Mouse (Mus musculus): ENCODE measurements around the gene Nrxn2. TPM values are rescaled to one million over a fixed set of nuclear protein-coding genes. Genes with fewer than 3 reads are reported as not detected.

Nrxn2 gene
- polyA plus RNA-seq, 1 experiment = 0.01 TPM

DNA sequence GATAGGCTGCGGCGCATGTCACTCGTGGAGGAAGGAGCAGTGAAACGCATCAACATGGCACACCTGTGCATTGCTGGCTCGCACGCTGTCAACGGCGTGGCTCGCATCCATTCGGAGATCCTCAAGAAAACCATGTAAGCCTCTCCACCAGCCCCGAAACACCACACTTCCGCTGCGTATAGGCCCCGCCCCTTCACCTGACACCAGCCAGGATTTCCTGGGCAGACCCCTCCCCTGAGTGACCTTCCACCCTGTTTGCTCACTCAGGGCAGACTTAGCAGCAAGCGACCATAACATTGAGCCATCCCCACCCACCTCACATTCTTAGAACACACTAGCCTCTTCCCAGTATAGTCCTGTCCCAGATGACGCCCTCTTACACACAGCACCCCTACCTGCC is 28.7 kb upstream of the Nrxn2 start:
- Histone ChIP-seq H3K36me3 (ENCODE audit: control insufficient read depth, insufficient read depth) (no peaks in the 10 kb centered on the region), H3K4me3 (no peak overlapping the region), H3K4me2 (ENCODE audit: low read depth) (no peak overlapping the region), H3K79me2 (ENCODE audit: control insufficient read depth, insufficient read depth) (no peaks in the 10 kb centered on the region), H3K27me3 (ENCODE audit: control insufficient read depth, insufficient read depth, insufficient read length) (no peaks in the 10 kb centered on the region), H3ac (ENCODE audit: control insufficient read depth, insufficient read length) (no peak overlapping the region)
- TF ChIP-seq SRF (IDR thresholded peaks at IDR 0.05; ENCODE audit: control insufficient read depth, insufficient read length, low read depth) = no peak
- no peak for TF ChIP-seq E2F4 (IDR thresholded peaks at IDR 0.05; ENCODE audit: insufficient read depth)
- no peak for TF ChIP-seq MAX (IDR thresholded peaks at IDR 0.05; ENCODE audit: low read depth)
- TF ChIP-seq POLR2AphosphoS2 (IDR thresholded peaks at IDR 0.05; ENCODE audit: insufficient read length, low read depth) = no peak
- TF ChIP-seq TCF12 (IDR thresholded peaks at IDR 0.05; ENCODE audit: insufficient read depth, poor library complexity, severe bottlenecking) = no peak
- no peak for TF ChIP-seq TCF3 (IDR thresholded peaks at IDR 0.05; ENCODE audit: insufficient read length, low read depth)

DNA sequence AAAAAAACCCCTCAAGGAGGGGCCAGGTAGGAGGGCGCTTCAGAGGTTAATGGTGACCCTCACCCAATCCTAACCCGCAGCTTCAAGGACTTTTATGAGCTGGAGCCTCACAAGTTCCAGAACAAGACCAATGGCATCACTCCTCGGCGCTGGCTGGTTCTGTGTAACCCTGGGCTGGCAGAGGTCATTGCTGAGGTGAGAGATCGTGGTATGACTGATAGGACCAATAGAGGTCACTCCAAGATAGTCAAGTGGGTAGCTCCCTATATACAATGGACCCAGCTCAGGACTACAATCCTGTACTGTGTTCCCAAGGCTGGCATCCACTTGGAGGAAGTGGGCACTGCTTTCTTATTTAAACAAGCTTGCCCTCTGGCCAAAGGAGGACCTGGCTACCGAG is 28.3 kb upstream of the Nrxn2 start:
- no peaks in the 10 kb centered on the region for H3K36me3 ChIP-seq (ENCODE audit: control insufficient read depth, insufficient read depth)

DNA sequence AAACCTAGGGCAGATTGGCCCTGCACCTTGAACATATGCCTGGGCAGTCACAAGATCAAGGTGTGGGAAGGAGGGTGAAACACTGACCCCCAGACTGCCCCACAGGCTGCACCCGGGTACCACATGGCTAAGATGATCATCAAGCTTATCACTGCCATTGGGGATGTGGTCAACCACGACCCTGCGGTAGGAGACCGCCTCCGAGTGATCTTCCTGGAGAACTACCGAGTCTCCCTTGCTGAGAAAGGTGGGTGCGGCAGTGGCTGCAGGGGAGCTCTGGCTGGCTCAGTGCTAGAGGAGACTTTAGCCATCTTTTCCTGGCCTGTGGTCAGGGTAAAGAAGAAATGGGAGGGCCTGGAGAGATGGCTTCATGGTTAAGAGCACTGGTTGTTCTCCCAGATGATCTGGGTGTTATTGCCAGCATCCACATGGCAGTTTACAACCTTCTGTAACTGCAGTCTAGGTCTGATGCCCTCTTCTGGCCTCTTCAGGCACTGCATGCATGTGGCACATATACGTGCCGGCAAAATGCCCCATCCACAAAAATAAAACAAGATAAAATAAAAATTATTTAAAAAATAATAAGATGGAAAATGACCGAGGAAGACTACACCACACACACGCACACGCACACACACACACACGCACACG is 25.7 kb upstream of the Nrxn2 start:
- Histone ChIP-seq H3K27me3 (ENCODE audit: control insufficient read depth, insufficient read depth, insufficient read length) (no peaks in the 10 kb centered on the region), H3K4me3 (no peak overlapping the region), H3K4me2 (ENCODE audit: low read depth) (no peak overlapping the region), H3K36me3 (ENCODE audit: control insufficient read depth, insufficient read depth) (no peaks in the 10 kb centered on the region), H3ac (ENCODE audit: control insufficient read depth, insufficient read length) (no peak overlapping the region), H3K79me2 (ENCODE audit: control insufficient read depth, insufficient read depth) (no peaks in the 10 kb centered on the region)
- TF ChIP-seq TCF3 (IDR thresholded peaks at IDR 0.05; ENCODE audit: insufficient read length, low read depth) = no peak
- no peak for TF ChIP-seq TCF12 (IDR thresholded peaks at IDR 0.05; ENCODE audit: insufficient read depth, poor library complexity, severe bottlenecking)
- TF ChIP-seq POLR2A (IDR thresholded peaks at IDR 0.05; ENCODE audit: insufficient read length, low read depth) = no peak

More for the DNA sequence above, 28.3 kb upstream of the Nrxn2 start:
- H3K4me3 ChIP-seq = no peak overlapping the region
- TF ChIP-seq USF1 (IDR thresholded peaks at IDR 0.05; ENCODE audit: low read depth) = no peak
- no peak for TF ChIP-seq E2F4 (IDR thresholded peaks at IDR 0.05; ENCODE audit: insufficient read depth)
- no peak for TF ChIP-seq MAX (IDR thresholded peaks at IDR 0.05; ENCODE audit: low read depth)
- TF ChIP-seq TCF3 (IDR thresholded peaks at IDR 0.05; ENCODE audit: insufficient read length, low read depth) = no peak
- no peak for TF ChIP-seq SRF (IDR thresholded peaks at IDR 0.05; ENCODE audit: control insufficient read depth, insufficient read length, low read depth)
- TF ChIP-seq CEBPB (IDR thresholded peaks at IDR 0.05; ENCODE audit: insufficient read depth, poor library complexity, severe bottlenecking) = no peak
- no peak for TF ChIP-seq POLR2AphosphoS2 (IDR thresholded peaks at IDR 0.05; ENCODE audit: insufficient read length, low read depth)
- TF ChIP-seq MYOG (IDR thresholded peaks at IDR 0.05; ENCODE audit: control insufficient read depth in 1 of 3, insufficient read depth in 1 of 3, insufficient read length in 2 of 3, low read depth in 2 of 3) = no peak
- TF ChIP-seq REST (IDR thresholded peaks at IDR 0.05; ENCODE audit: insufficient read depth, insufficient read length) = no peak
- TF ChIP-seq POLR2A (IDR thresholded peaks at IDR 0.05; ENCODE audit: insufficient read length, low read depth) = no peak
- TF ChIP-seq MYOD1 (IDR thresholded peaks at IDR 0.05; ENCODE audit: control insufficient read depth in 1 of 3, insufficient read length in 2 of 3, low read depth in 2 of 3) = no peak
- TF ChIP-seq TCF12 (IDR thresholded peaks at IDR 0.05; ENCODE audit: insufficient read depth, poor library complexity, severe bottlenecking) = no peak
- no peak overlapping the region for H3ac ChIP-seq (ENCODE audit: control insufficient read depth, insufficient read length)
- H3K79me2 ChIP-seq (ENCODE audit: control insufficient read depth, insufficient read depth) = no peaks in the 10 kb centered on the region
- H3K4me2 ChIP-seq (ENCODE audit: low read depth) = no peak overlapping the region
- no peaks in the 10 kb centered on the region for H3K27me3 ChIP-seq (ENCODE audit: control insufficient read depth, insufficient read depth, insufficient read length)

DNA sequence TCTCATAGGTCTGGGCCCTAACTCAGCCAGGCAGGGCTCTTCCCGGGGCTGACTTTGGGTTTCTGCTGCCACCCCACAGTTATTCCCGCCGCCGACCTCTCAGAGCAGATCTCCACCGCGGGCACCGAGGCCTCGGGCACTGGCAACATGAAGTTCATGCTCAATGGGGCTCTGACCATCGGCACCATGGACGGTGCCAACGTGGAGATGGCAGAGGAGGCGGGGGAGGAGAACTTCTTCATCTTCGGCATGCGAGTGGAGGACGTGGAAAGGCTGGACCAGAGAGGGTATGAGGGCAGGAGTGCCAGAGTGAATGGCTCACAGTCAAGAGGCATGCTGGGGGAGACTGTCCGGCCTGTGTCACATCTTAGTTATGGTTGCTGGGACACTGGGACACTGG is 24.9 kb upstream of the Nrxn2 start:
- Histone ChIP-seq H3K27me3 (ENCODE audit: control insufficient read depth, insufficient read depth, insufficient read length) (no peaks in the 10 kb centered on the region), H3ac (ENCODE audit: control insufficient read depth, insufficient read length) (no peak overlapping the region), H3K4me3 (no peak overlapping the region), H3K36me3 (ENCODE audit: control insufficient read depth, insufficient read depth) (no peaks in the 10 kb centered on the region), H3K79me2 (ENCODE audit: control insufficient read depth, insufficient read depth) (no peaks in the 10 kb centered on the region), H3K4me2 (ENCODE audit: low read depth) (no peak overlapping the region)
- no peak for TF ChIP-seq TCF12 (IDR thresholded peaks at IDR 0.05; ENCODE audit: insufficient read depth, poor library complexity, severe bottlenecking)
- TF ChIP-seq POLR2A (IDR thresholded peaks at IDR 0.05; ENCODE audit: insufficient read length, low read depth) = no peak
- TF ChIP-seq USF1 (IDR thresholded peaks at IDR 0.05; ENCODE audit: low read depth) = no peak
- no peak for TF ChIP-seq POLR2AphosphoS2 (IDR thresholded peaks at IDR 0.05; ENCODE audit: insufficient read length, low read depth)
- TF ChIP-seq MYOD1 (IDR thresholded peaks at IDR 0.05; ENCODE audit: control insufficient read depth in 1 of 3, insufficient read length in 2 of 3, low read depth in 2 of 3) = no peak
- no peak for TF ChIP-seq REST (IDR thresholded peaks at IDR 0.05; ENCODE audit: insufficient read depth, insufficient read length)
- TF ChIP-seq CEBPB (IDR thresholded peaks at IDR 0.05; ENCODE audit: insufficient read depth, poor library complexity, severe bottlenecking) = no peak
- TF ChIP-seq MYOG (IDR thresholded peaks at IDR 0.05; ENCODE audit: control insufficient read depth in 1 of 3, insufficient read depth in 1 of 3, insufficient read length in 2 of 3, low read depth in 2 of 3) = no peak
- no peak for TF ChIP-seq MAX (IDR thresholded peaks at IDR 0.05; ENCODE audit: low read depth)
- TF ChIP-seq E2F4 (IDR thresholded peaks at IDR 0.05; ENCODE audit: insufficient read depth) = no peak
- no peak for TF ChIP-seq TCF3 (IDR thresholded peaks at IDR 0.05; ENCODE audit: insufficient read length, low read depth)
- TF ChIP-seq SRF (IDR thresholded peaks at IDR 0.05; ENCODE audit: control insufficient read depth, insufficient read length, low read depth) = no peak

DNA sequence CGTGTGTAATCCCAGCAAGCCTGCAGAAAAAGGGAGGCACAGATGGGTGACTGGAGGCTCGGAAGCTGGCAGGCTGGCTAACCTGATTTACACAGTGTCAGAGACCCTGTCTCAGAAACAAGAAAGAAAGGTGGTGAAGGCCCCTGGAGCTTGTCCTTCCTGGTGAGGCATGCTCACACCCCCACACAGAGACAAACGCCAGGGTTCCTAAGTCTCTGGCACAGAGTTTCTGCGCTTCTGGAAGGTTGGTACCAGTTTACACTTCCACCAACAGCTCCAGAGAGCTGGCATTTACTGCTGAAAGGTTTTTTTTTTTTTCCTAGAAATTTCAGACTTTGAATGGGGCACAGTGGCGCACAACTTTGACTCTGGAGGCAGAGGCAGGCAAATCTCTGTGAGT is 22.3 kb upstream of the Nrxn2 start:
- Histone ChIP-seq H3K27me3 (ENCODE audit: control insufficient read depth, insufficient read depth, insufficient read length) (peaks cover 6% of the 10 kb centered on the region), H3K4me3 (no peak overlapping the region), H3K4me2 (ENCODE audit: low read depth) (no peak overlapping the region), H3K79me2 (ENCODE audit: control insufficient read depth, insufficient read depth) (no peaks in the 10 kb centered on the region), H3K36me3 (ENCODE audit: control insufficient read depth, insufficient read depth) (no peaks in the 10 kb centered on the region), H3ac (ENCODE audit: control insufficient read depth, insufficient read length) (no peak overlapping the region)
- no peak for TF ChIP-seq SRF (IDR thresholded peaks at IDR 0.05; ENCODE audit: control insufficient read depth, insufficient read length, low read depth)
- TF ChIP-seq MAX (IDR thresholded peaks at IDR 0.05; ENCODE audit: low read depth) = no peak
- no peak for TF ChIP-seq POLR2A (IDR thresholded peaks at IDR 0.05; ENCODE audit: insufficient read length, low read depth)
- TF ChIP-seq REST (IDR thresholded peaks at IDR 0.05; ENCODE audit: insufficient read depth, insufficient read length) = no peak
- no peak for TF ChIP-seq E2F4 (IDR thresholded peaks at IDR 0.05; ENCODE audit: insufficient read depth)
- no peak for TF ChIP-seq MYOD1 (IDR thresholded peaks at IDR 0.05; ENCODE audit: control insufficient read depth in 1 of 3, insufficient read length in 2 of 3, low read depth in 2 of 3)
- TF ChIP-seq USF1 (IDR thresholded peaks at IDR 0.05; ENCODE audit: low read depth) = no peak
- no peak for TF ChIP-seq CEBPB (IDR thresholded peaks at IDR 0.05; ENCODE audit: insufficient read depth, poor library complexity, severe bottlenecking)
- no peak for TF ChIP-seq TCF3 (IDR thresholded peaks at IDR 0.05; ENCODE audit: insufficient read length, low read depth)
- TF ChIP-seq TCF12 (IDR thresholded peaks at IDR 0.05; ENCODE audit: insufficient read depth, poor library complexity, severe bottlenecking) = no peak
- TF ChIP-seq POLR2AphosphoS2 (IDR thresholded peaks at IDR 0.05; ENCODE audit: insufficient read length, low read depth) = no peak
- TF ChIP-seq MYOG (IDR thresholded peaks at IDR 0.05; ENCODE audit: control insufficient read depth in 1 of 3, insufficient read depth in 1 of 3, insufficient read length in 2 of 3, low read depth in 2 of 3) = no peak
